Mouse (Mus musculus): Measurements from ENCODE around the gene Cacna1h. TPM values are rescaled to one million over a fixed set of nuclear protein-coding genes. Genes with fewer than 3 reads are reported as not detected.

The Cacna1h gene
- total RNA-seq, 2 experiments from 2014 or later = 20.2 to 22.7 TPM

- no peak for DNase-seq (ENCODE audit: low spot score in 2 of 2)
These were observed 14.3 kb upstream of the Cacna1h start for GRCm38 (mm10) chr17:25447865-25448264.

GRCm38 (mm10) chr17:25445841-25446240 lies 12.3 kb upstream of the Cacna1h start:
- no peak for DNase-seq (ENCODE audit: low spot score in 2 of 2)

GRCm38 (mm10) chr17:25445074-25445473 lies 11.5 kb upstream of the Cacna1h start:
- DNase-seq (ENCODE audit: low spot score in 2 of 2) = no peak

- DNase-seq (ENCODE audit: low spot score in 2 of 2) = no peak
These were observed 9.3 kb upstream of the Cacna1h start for GRCm38 (mm10) chr17:25442889-25443288.

GRCm38 (mm10) chr17:25441417-25441816 lies 7.8 kb upstream of the Cacna1h start:
- no peak for DNase-seq (ENCODE audit: low spot score in 2 of 2)

- no peak for DNase-seq (ENCODE audit: low spot score in 2 of 2)
These were observed 363 bp downstream of the Cacna1h start for GRCm38 (mm10) chr17:25433223-25433616.

GRCm38 (mm10) chr17:25432433-25433181 lies 976 bp downstream of the Cacna1h start:
- DNase-seq (ENCODE audit: low spot score in 2 of 2) = peak in 1 of 2 experiments; percentile 45

GRCm38 (mm10) chr17:25430534-25430933 lies 3.0 kb downstream of the Cacna1h start:
- DNase-seq (ENCODE audit: low spot score in 2 of 2) = no peak

GRCm38 (mm10) chr17:25429886-25430285 lies 3.7 kb downstream of the Cacna1h start:
- DNase-seq (ENCODE audit: low spot score in 2 of 2) = no peak

- DNase-seq (ENCODE audit: low spot score in 2 of 2) = no peak
These were observed 4.3 kb downstream of the Cacna1h start for GRCm38 (mm10) chr17:25429240-25429639.

GRCm38 (mm10) chr17:25427441-25427840 lies 6.1 kb downstream of the Cacna1h start:
- DNase-seq (ENCODE audit: low spot score in 2 of 2) = peak in 1 of 2 experiments; percentile 37

GRCm38 (mm10) chr17:25425996-25426395 lies 7.6 kb downstream of the Cacna1h start:
- DNase-seq (ENCODE audit: low spot score in 2 of 2) = no peak

GRCm38 (mm10) chr17:25424526-25425080 lies 9.0 kb downstream of the Cacna1h start:
- DNase-seq (ENCODE audit: low spot score in 2 of 2) = no peak

GRCm38 (mm10) chr17:25420998-25421397 lies 12.6 kb downstream of the Cacna1h start:
- no peak for DNase-seq (ENCODE audit: low spot score in 2 of 2)

GRCm38 (mm10) chr17:25418926-25419325 lies 14.7 kb downstream of the Cacna1h start:
- no peak for DNase-seq (ENCODE audit: low spot score in 2 of 2)

GRCm38 (mm10) chr17:25417990-25418389 lies 15.6 kb downstream of the Cacna1h start:
- DNase-seq (ENCODE audit: low spot score in 2 of 2) = no peak

- DNase-seq (ENCODE audit: low spot score in 2 of 2) = peak in 1 of 2 experiments; percentile 38
These were observed 17.4 kb downstream of the Cacna1h start for GRCm38 (mm10) chr17:25416219-25416618.

- DNase-seq (ENCODE audit: low spot score in 2 of 2) = no peak
These were observed 18.1 kb downstream of the Cacna1h start for GRCm38 (mm10) chr17:25415421-25415913.

- no peak for DNase-seq (ENCODE audit: low spot score in 2 of 2)
These were observed 18.7 kb downstream of the Cacna1h start for GRCm38 (mm10) chr17:25414917-25415316.

- DNase-seq (ENCODE audit: low spot score in 2 of 2) = no peak
These were observed 19.4 kb downstream of the Cacna1h start for GRCm38 (mm10) chr17:25414209-25414608.

- no peak for DNase-seq (ENCODE audit: low spot score in 2 of 2)
These were observed 22.3 kb downstream of the Cacna1h start for GRCm38 (mm10) chr17:25411251-25411650.

- no peak for DNase-seq (ENCODE audit: low spot score in 2 of 2)
These were observed 22.8 kb downstream of the Cacna1h start for GRCm38 (mm10) chr17:25410786-25411185.

- no peak for DNase-seq (ENCODE audit: low spot score in 2 of 2)
These were observed 23.4 kb downstream of the Cacna1h start for GRCm38 (mm10) chr17:25410180-25410579.

Data from gastrocnemius, postnatal 4 days (tissue).